Mouse (Mus musculus): ENCODE data around the gene Map1lc3a.

The Map1lc3a gene

GRCm38 (mm10) chr2:155276195-155276594, at the start of gene Map1lc3a:
Gene Map1lc3a, plus strand, starts transcription at chr2:155276297.
- DNase-seq (ENCODE audit: low spot score in 2 of 2): peak; percentile 93 to 99

- DNase-seq (ENCODE audit: low spot score in 2 of 2): no peak
Observed at GRCm38 (mm10) chr2:155235746-155236361, 40.2 kb upstream of the Map1lc3a start.

GRCm38 (mm10) chr2:155236362-155236992, 39.6 kb upstream of the Map1lc3a start, which contains the start of gene Dynlrb1:
Gene Dynlrb1, plus strand, starts transcription at chr2:155236533.
- peak; percentile 90 to 99 for DNase-seq (ENCODE audit: low spot score in 2 of 2)

- no peak for DNase-seq (ENCODE audit: low spot score in 2 of 2)
Observed at GRCm38 (mm10) chr2:155237276-155237675, 38.8 kb upstream of the Map1lc3a start.

GRCm38 (mm10) chr2:155240915-155241314, 35.2 kb upstream of the Map1lc3a start:
- DNase-seq (ENCODE audit: low spot score in 2 of 2): no peak

GRCm38 (mm10) chr2:155242296-155242855, 33.7 kb upstream of the Map1lc3a start:
- DNase-seq (ENCODE audit: low spot score in 2 of 2): no peak

- no peak for DNase-seq (ENCODE audit: low spot score in 2 of 2)
Observed at GRCm38 (mm10) chr2:155246231-155246630, 29.9 kb upstream of the Map1lc3a start.

- no peak for DNase-seq (ENCODE audit: low spot score in 2 of 2)
Observed at GRCm38 (mm10) chr2:155248206-155248605, 27.9 kb upstream of the Map1lc3a start.

- DNase-seq (ENCODE audit: low spot score in 2 of 2): no peak
Observed at GRCm38 (mm10) chr2:155248718-155249117, 27.4 kb upstream of the Map1lc3a start.

- no peak for DNase-seq (ENCODE audit: low spot score in 2 of 2)
Observed at GRCm38 (mm10) chr2:155249588-155249987, 26.5 kb upstream of the Map1lc3a start.

GRCm38 (mm10) chr2:155265526-155265925, 10.6 kb upstream of the Map1lc3a start:
- no peak for DNase-seq (ENCODE audit: low spot score in 2 of 2)

GRCm38 (mm10) chr2:155266896-155267295, 9.2 kb upstream of the Map1lc3a start:
- no peak for DNase-seq (ENCODE audit: low spot score in 2 of 2)

- no peak for DNase-seq (ENCODE audit: low spot score in 2 of 2)
Observed at GRCm38 (mm10) chr2:155271957-155272356, 4.1 kb upstream of the Map1lc3a start.

GRCm38 (mm10) chr2:155272396-155273170, 3.5 kb upstream of the Map1lc3a start:
- no peak for DNase-seq (ENCODE audit: low spot score in 2 of 2)

- DNase-seq (ENCODE audit: low spot score in 2 of 2): no peak
Observed at GRCm38 (mm10) chr2:155273603-155274002, 2.5 kb upstream of the Map1lc3a start.

GRCm38 (mm10) chr2:155276621-155277175, 601 bp downstream of the Map1lc3a start:
- peak; percentile 52 to 57 for DNase-seq (ENCODE audit: low spot score in 2 of 2)

GRCm38 (mm10) chr2:155277721-155278120, 1.6 kb downstream of the Map1lc3a start:
- DNase-seq (ENCODE audit: low spot score in 2 of 2): no peak

- no peak for DNase-seq (ENCODE audit: low spot score in 2 of 2)
Observed at GRCm38 (mm10) chr2:155278361-155278760, 2.3 kb downstream of the Map1lc3a start.

- DNase-seq (ENCODE audit: low spot score in 2 of 2): no peak
Observed at GRCm38 (mm10) chr2:155279163-155279562, 3.1 kb downstream of the Map1lc3a start.

- DNase-seq (ENCODE audit: low spot score in 2 of 2): no peak
Observed at GRCm38 (mm10) chr2:155280116-155280515, 4.0 kb downstream of the Map1lc3a start.

GRCm38 (mm10) chr2:155283793-155284192, 7.7 kb downstream of the Map1lc3a start:
- DNase-seq (ENCODE audit: low spot score in 2 of 2): no peak

GRCm38 (mm10) chr2:155284647-155285046, 8.6 kb downstream of the Map1lc3a start:
- DNase-seq (ENCODE audit: low spot score in 2 of 2): no peak

Measured in left cerebral cortex, adult 9 months (tissue).